Mouse (Mus musculus): ENCODE results near the gene Hnf4a.
"Not testable (repeated sequence)": the region's sequence is repeated elsewhere in the genome, so short reads cannot be mapped to it uniquely, and the experiment has no call there.

The Hnf4a gene

DNA sequence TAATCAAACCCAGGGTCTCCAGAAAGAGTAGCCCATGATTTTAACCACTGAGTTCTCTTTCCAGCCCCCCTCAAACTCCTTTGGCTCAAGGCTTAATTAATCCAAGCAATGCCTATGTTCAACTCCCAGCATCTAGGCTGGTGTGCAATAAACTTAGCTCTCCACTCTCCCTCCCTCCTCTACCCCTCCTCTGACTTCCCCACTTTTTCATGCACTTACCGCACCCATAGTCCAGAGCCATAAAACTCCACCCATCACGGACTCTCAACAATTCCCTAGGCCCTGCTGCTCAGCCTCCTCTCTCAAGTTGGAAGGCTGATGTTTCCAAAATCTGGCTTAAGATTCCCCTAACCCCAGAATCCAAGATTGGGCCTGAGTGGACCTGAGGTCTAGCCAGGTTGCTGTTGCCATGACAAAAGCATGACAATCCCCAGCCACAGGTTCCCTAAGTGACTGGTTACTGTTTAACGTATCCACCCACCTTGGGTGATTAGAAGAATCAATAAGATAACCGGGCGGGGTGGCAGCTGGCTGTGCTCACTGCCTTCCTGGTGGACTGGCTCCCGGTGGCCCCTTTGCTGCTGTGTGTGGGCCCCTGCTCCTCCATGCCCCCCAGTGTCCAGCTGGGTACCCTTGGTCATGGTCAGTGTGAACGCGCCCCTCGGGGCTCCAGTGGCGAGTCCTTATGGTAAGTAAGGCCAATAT, at the start of gene Hnf4a:
TSS of gene Hnf4a (plus strand) at position 509 of the 705 bp plus-strand sequence.
- DNase-seq (ENCODE audit: low spot score in 2 of 2): no peak

DNA sequence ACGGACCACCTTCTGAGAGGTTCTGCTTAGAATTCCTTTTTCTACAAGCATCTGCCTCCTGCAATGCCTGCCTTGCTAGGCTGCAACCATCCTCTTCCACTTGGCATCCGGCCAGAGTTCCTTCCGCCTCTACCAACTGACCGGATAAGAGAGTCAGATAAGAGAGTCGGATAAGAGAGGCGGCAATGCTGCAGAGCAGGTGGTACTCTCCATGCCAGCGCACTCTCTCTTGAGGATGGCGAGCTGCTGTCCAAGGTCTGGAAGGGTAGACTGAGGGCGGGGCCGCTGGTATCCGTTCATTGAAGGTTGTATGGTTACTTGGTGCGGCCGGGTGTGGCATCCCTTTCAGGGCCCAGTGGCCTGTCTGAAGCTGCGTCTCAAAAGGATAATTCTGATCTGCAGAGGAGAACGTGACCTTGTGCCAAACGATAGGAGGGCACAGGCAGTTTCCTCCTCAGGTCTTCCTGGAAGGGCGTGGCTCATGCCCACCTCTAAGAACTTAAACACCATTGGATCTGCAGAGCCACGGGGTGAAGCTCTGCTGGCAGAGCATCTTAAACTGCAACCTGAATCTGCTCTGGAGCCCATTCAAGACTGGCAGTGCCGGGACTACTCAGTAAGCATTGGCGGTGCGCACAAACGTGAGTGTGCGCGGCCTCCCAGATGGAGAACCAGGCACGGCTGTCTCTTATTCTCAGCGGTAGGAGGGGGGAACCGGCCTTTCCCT, 47.9 kb upstream of the Hnf4a start:
- DNase-seq (ENCODE audit: low spot score in 2 of 2): no peak

DNA sequence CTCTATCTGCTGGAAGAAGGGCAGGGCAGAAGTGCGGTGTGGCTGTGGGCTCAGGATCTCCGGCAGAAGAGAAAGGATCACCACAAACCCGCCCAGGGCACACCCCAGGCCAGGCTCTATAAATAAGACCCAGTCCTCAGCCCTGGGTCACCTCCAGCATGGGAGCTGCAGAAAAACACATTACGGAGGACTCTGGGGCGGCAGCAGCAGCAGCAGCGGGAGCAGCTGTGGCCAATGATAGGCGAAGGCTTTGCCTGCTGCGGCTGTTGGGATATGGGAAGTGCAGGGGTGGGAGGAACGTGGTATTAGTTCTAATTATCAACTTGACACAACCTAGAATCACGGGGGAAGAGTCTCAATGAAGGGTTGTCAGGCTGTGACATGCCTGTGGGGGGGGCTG, 47.2 kb upstream of the Hnf4a start:
- no peak for DNase-seq (ENCODE audit: low spot score in 2 of 2)

DNA sequence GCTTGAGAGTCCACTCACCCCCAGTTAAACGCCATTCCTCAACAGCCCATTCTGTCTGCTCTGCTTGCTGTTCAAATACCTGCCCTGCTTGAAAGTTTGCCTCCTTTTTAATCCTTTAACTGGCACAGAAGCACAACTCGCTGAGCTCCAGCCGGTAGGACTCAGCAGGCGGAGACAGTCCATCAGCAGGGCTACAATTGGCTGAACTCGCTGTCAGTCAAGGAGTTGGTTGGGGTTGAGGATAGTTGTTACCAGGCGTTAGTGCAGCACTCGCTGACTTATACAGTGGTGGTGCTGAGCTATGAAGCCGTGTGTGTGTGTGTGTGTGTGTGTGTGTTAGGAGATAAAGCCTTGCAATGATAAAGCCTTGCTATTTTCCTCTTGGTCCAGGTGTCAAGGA, 46.0 kb upstream of the Hnf4a start:
- no peak for DNase-seq (ENCODE audit: low spot score in 2 of 2)

DNA sequence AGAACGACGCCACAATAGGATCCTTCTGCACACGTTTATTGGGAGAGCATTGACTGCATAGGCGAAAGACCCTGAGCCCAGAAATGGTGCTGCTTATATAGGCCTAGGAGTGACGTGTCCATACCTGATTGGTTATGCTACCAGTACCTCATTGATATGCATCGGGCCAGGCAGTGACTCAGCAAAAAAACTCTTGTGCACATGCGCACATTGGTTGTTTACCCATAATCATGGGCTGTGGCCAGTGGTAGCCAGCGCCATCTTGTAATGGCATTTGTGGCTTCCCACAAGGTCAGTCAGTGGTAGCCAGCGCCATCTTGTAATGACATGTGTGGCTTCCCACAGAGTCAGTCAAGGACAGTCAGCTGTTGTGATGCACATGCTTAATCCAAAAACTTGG, 45.3 kb upstream of the Hnf4a start:
- DNase-seq (ENCODE audit: low spot score in 2 of 2): not testable (repeated sequence)

DNA sequence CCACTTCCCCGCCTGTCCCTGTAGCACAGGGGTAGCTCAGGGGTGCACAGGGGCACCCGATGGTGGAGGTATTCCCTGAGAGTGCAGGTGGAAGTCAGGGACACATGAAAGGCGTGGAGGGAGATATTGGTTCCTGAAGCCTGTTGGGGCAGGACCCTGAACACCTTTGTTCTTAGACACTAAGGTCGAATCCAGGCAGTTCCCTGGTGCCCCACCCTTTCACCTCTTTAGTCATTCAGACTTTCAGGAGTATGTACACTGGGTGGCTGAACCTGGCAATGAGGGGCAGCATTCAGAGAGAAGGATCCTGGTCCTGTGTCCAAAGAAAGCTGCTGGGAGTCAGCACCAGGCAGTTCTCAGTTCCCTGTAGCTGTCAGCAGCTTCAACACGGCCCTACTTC, 44.2 kb upstream of the Hnf4a start:
- DNase-seq (ENCODE audit: low spot score in 2 of 2): no peak

DNA sequence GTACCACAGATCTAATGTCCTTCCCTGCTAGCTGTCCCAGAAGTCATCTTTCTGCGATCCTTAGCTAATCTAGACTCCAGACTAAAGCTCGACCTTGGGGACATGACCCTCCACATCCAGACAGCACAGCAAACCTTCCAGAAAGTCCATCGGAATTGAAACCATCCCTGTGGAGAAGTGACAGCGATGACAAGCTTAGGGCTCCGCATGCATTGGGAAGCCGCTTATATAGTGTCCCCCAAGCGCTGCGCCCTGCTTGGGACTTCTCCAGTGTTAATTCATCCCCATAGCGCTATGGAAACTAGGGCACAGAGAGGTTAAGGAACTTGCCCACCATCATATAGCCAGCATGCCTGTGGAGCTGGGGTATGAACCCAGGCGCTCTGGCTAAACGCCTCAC, 43.8 kb upstream of the Hnf4a start:
- DNase-seq (ENCODE audit: low spot score in 2 of 2): no peak

DNA sequence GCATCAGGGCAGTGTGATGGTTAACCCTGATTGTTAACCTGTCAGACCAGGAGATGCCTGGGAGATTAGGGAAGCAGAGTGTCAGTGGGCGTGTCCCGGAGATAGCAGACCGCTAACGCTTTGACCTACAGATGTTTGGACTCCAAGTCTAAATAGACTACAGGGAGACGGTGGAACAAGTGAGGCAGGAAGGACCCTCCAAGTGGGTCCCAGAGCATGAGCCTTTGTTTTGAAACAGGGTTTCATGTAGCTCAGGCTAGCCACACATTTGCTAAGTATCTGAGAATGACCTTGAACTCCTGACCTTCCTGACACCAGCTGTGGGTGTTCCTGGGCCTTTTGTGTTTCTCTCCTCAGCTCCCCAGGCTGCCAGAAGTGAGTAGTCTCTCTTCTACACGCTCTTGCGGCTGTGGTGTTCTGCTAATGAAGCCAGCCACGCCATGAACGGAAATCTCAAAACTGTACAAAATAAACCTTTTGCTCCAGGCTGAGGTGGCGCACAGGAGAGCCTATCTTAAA, 43.3 kb upstream of the Hnf4a start:
- DNase-seq (ENCODE audit: low spot score in 2 of 2): no peak

DNA sequence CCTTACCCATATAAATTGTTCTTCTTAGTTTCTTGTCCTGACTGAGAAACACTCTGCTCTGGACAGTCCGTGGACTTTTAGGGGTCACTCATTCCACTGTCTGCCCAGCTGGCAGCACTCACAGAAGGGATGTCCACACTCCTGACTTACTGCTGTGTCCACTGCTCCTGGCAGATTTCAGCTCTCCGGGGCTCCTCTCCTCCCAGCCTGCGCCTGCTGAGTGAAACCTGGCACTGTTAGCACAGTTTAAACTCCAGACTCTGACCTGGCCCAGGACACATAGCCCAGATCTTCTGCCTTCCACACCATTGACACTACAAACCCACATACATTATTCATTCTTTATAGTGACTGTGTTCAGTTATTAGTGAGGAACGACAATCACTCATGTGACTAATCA, 42.6 kb upstream of the Hnf4a start:
- DNase-seq (ENCODE audit: low spot score in 2 of 2): no peak

DNA sequence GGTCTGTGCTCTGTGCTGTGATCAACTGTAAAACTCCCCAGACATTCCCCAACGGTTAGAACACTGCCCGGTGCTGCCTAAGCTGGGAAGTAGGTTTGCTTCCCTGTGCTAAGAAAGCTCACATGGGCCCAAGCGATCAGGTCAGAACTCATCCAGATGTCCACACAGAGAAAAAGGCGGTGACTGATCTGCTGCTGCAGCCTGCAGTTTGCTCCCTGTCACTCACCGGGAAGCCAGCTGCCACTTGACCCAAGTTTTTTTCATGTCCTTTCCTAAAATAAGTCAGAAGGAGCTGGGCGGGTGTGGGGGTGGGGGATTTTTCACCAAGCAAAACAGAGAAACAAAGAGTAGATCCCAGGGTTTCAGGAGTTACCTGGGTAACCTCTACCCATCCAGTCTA, 42.0 kb upstream of the Hnf4a start:
- no peak for DNase-seq (ENCODE audit: low spot score in 2 of 2)

DNA sequence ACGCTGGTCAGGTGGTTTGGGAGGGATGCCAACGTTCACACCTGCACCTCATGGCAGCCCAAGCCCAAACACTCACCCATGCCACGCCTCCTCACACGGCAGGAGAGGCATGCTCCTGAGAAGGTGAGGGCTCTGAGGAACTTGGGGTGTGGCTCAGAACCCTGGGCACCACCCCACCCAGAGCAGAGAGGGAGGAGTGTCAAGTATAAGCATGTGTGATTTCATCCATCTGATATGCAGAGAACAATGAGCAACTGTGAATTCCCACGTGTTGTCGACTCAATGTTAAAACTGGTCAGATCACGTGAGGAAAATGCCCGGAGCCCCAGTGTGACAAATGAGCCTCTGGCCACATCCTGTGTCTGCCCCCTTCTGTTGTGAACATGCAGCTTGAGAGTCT, 39.8 kb upstream of the Hnf4a start:
- DNase-seq (ENCODE audit: low spot score in 2 of 2): no peak

DNA sequence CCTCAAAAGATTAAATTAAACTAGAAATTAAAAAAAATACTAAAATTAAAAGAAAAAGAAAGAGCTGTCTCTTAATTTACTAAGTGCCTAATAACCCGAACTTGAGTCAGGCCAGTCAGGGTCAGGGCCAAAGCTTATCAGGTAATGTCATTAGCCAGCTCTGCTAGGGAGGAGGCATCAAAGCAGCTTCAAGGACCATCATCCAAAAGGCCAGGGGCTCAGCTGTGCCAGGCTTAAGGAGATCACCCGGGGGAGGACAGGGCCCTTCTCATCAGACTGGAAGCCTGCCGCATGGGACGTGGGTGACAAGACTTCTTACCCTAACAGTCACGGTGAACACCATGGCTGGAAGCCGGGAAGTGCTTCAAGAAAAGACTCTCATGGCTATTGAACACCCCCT, 39.0 kb upstream of the Hnf4a start:
- no peak for DNase-seq (ENCODE audit: low spot score in 2 of 2)

DNA sequence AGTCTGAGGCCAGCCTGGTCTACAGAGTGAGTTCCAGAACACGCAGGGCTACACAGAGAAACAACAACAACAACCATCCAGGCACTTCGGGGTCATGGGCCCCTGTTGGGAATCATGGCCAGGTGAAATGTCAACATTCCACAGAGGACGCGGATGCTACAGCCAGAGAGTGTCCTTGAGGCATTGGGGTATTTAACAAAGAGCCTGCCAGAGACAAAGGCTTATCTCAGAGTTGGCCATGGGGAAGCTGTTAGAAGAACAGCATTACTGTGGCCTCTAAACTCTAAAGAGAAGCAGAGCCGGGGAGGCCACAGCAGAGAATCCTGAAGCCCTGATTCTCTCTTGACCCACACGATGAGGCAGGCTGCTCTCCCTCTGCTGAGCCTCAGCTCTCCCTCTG, 37.7 kb upstream of the Hnf4a start:
- DNase-seq (ENCODE audit: low spot score in 2 of 2): no peak

DNA sequence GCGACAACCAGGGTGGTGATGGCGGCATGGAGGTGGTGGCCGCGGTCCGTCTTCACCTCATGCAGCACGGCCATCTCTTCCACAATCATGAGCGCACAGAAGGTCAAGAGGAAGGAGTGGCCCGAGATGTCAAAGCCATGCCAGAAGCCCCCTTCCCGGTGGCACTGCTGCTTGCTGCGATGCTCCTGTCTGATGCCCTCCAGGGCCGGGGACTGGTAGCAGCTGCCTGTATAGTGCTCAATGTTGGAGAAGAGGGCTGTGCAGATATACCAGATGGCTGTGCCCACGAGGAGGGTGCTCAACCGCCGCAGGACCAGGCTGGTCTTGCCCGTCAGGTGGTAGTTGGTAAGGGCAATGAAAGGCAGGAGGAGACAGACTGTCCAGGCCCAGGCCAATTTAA, 36.9 kb upstream of the Hnf4a start:
- no peak for DNase-seq (ENCODE audit: low spot score in 2 of 2)

DNA sequence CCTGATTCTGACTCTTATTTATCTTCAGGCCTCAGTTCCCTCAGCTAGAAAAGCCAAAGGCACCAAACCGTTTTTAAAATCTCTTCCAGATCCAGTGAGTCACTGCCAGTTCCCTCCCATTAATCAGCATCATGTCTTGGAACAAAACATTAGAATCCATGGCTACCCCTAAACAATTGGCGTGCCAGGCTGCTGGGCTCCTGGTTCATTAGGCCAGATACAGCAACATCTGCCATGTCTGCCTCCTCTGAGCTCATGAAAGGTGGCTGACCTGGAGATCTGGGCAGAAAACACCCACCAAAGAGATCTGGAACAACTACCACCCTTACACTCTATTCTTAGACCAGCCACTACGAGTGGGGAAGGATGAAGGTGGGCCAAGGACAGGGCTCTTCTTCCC, 35.5 kb upstream of the Hnf4a start:
- DNase-seq (ENCODE audit: low spot score in 2 of 2): no peak

DNA sequence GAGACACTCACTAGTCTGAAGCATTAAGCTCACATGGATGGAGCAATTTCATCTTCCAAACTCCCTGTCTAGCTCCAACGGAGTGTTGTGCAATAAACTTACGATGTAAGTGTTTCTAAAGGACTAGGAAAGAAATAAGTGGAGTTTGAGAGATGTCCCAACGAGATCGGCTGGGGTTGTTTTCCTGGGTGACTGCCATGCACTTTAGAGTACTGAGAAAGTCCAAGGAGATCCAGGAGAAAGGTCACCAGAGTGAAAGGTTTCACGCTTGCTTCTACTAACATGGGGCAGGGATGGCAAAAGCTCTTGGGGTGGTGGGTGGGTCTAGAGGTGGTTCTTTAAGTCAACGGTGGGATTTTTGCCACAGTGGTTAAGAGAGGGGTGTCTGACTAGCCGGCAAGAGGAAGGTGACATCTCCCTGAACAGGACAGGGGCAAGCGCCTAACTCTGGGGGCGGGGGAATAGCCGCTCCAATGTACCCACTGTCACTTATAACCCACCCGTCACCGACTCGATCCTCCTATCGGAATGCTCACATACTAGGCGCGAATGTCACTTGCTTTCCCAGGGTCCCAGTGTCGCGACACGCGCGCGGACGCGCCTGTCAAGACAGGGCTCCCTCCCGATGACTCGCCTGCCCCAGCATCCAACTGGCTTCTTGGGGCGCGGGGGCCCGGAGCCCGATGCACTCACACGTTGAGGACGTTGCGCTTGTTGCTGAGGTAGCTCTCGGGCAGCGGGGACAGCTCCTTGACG, 34.7 kb upstream of the Hnf4a start:
- DNase-seq (ENCODE audit: low spot score in 2 of 2): no peak

DNA sequence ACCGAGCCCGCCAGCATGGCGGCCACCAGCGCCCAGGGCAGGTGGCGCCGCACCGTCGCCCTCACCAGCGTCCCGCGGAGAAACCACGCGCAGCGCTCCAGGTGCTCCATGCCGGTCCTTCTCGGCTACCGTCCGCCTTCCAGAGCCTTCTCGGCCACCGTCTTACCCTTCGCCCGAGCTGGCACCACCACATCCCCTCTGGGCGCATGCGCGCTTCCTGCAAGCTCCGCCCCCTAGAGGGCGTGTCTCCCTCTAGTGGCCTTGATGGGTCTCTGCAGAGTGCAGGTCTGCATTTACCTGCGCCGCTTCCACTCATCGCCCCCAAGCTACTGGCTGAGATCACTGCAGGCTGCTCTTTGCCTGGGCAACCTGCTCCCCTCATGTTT, 34.1 kb upstream of the Hnf4a start, which contains the start of gene Fitm2:
TSS of gene Fitm2 (minus strand) at position 164 of the 386 bp plus-strand sequence.
- peak; percentile 92 to 95 for DNase-seq (ENCODE audit: low spot score in 2 of 2)

DNA sequence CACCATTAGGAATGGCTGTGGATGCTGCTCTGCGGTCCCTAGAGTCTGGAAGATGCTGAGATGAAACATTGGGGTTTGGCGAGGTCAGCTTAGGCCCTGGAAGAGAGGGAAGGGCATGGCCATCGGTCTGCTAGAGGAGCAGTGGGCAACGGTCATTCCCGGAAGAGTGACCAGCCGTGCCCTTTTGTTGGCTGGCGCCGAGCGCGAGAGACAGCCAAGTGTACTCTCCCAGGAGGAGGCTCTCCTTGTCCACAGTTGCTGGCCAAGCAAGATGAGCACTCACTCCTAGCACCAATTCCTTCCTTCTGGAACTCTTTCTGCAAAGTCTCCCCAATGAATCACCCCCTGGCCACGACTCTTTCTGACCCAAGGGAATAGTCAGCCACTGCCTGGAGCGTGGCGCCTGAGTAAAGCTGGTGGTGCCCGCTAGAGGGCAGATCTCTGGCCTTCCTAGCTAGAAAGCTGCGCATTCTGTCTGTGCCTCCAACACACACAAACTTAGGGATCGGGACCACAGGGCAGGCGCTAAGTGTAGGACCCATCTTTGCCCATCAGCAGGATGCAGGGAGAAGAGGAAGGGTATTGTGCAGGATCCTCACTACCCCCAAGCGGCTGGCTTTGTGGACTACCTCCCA, 26.3 kb upstream of the Hnf4a start:
- no peak for DNase-seq (ENCODE audit: low spot score in 2 of 2)

DNA sequence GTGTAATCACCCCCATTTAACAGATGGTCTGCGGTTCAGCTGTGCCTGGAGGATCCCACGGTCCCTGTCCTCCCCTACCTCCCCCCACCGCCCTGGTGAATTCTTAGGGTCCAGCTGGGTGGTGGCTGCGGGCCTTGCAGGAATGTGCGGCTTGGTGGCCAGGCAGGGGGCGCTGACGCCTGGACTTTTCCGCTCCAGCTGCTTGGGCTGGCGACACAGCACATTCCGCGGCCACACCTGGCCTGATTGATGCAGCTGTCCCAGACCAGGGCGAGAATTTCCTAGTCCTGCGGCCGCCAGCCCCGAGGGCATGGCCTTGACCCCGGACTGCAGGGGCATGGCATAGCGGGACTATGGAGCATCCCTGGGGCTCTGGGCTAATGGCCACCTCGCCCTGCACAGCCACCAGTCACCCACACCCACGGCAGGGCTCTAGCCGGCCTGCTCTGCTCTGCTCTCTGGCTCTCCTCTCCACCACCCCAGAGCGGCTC, 25.0 kb upstream of the Hnf4a start:
- no peak for DNase-seq (ENCODE audit: low spot score in 2 of 2)

DNA sequence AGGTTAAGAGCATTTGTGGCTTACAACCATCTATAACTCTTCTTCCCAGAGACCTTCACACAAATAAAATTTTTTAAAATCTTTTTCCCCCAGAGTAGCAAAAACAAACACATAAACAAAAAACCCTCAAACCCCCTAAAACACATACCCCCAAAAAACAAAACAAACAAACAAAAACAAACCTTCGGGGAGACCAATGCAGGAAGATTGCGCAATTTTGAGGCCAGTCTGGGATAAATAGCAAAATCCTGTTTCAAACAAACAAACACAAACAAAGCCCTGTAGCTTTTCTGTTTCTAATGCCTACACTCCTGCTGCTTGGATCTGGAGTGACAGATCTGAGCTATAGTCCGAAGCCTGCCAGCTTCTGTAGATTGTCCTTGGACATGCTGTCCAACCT, 19.2 kb upstream of the Hnf4a start:
- DNase-seq (ENCODE audit: low spot score in 2 of 2): no peak

DNA sequence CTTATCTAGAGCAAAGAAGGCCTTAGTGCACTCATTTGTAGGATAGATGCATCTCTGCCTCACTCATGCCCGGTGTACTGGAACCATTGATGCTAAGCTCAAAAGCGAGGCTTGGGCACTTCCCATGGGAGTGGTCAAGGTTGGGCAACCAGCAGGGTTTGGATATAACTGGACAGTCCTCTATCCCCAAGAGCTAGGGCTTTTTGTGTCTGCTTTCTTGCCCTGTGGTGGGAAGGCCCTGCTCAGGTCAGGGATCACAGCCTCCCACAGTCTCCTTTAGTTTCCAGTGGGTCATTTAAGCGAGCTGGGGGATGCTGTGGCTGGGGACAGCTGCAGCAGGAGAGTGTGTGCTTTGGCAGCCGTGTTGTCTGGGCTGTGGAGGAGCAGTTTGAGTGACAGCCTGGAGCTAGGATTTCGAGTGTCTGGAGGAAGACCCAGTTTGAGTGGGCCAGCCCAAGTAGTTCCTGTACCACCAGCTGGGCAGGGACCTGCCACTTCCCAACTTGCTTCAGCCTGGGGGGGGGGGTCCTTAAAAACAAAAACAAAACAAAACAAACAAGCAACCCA, 16.8 kb upstream of the Hnf4a start:
- no peak for DNase-seq (ENCODE audit: low spot score in 2 of 2)

DNA sequence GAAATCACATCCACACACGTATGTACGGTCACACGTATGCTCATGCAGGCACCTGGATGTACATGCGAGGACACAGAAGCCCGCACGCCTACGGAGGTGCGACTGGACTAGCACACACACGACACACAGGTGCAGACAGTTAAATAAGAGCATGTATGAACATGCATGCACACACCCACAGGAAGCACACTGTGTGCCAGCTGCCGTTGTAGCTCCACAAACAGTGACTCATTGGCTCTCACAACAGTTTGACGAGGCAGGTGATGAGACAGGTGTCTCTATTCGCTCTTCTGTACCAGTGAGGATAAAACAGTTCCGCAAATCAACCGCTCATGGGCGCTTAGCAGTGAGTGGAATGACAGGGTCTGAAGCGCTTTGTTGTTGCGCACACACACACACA, 16.0 kb upstream of the Hnf4a start:
- no peak for DNase-seq (ENCODE audit: low spot score in 2 of 2)
